Mouse (Mus musculus) megakaryocyte, embryonic 14.5 days (primary cell): ENCODE results near the gene Ak5.

Experiments
- FLI1 ChIP-seq: IDR thresholded peaks from 2 replicates; pipeline ENCODE4 v1.6.1; 2012; ENCODE audit warnings: low read length, inconsistent platforms, mixed read lengths
- GATA1 ChIP-seq: IDR thresholded peaks from 3 replicates; pipeline ENCODE4 v1.6.1; 2012; ENCODE audit warnings: mixed read lengths, low read length, inconsistent platforms, borderline replicate concordance

GRCm38 (mm10) chr3:152590491-152590890 is 77.7 kb downstream of the Ak5 start:
- TF ChIP-seq GATA1 (no peak), FLI1 (no peak)
